Mouse (Mus musculus) urinary bladder, postnatal 25 days (tissue): ENCODE results near the gene Dnah17.

Experiments used
- DNase-seq: peaks from one replicate; pipeline ENCODE4 v3.0.0; 2022; ENCODE audit warnings: low spot score

Dnah17 gene

DNA sequence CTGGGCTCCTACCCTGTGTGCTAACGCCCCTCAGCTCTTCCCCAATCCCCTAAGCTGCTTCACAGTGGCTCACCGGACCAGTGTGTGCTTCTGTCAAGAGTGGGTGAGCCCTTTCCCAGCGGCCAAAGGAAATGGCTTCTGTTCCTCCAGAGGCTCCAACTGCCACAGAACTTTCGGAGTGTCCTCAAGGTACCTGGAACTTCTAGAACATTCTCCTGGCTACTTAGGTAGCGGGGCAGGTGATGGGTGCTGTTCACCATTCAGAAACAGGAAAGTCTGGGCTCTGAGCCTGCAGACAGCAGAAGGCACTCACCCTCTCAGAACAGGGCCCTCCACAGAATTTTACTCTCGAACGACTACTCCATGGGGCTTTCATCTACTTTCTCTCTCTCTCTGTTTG, at the start of gene Dnah17:
Dnah17 (minus strand) TSS at position 101 of the 400 bp plus-strand sequence.
- DNase-seq = no peak

DNA sequence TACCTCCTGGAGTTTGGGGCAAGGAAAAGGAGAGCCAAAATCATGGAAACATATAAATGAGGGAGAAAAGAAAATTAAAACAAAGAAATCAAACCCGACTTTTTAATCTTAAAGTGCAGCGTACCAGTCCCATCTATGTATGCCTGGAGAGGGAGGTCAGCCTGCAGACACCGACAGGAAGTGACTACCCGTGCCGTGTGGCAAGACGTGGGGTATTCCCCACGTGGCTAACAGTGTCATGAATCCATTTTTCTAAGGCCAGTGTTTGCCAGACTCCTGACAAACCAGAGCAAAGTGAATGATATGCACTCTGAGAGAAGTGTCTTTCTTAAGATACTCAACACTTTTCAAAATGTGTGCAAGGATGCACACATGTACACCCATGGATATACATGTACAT, 49.8 kb upstream of the Dnah17 start:
- DNase-seq = no peak

DNA sequence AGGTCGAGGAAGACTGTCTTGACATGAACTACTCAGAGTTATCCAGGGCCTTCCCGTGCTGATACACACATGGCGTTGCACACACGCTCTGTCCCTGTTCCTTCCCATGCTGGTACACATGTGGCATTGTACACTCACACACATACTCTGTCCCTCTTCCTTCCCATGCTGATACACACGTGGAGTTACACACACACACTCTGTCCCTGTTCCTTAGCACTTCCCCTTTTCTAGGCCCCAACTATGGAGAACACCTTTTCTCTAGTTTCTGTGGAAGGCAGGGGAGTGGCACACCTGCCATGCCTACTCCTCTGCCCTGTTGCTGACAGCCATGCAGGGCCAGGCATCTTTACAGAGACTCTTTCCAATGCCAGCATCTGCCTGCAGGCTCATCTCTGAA, 47.8 kb upstream of the Dnah17 start:
- no peak for DNase-seq

DNA sequence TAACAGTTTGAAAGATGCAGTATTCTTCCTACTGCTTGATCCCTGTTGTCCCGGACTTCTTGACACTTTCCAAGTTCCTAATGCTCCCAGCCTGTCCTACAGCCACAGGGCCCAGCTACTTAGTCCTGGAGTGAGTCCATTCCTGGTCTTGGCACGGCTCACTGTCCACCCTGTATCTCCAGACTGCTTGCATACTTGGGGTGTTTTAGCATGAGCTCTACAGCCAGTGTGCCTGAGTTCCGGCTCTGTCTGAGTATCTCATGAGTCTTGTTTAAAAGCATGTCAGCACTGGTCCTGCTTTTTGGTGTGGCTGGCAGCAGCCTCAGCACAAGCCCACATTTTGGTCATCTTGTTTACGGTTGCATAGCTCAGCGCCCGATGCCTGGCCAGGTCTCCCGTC, 44.3 kb upstream of the Dnah17 start:
- no peak for DNase-seq

DNA sequence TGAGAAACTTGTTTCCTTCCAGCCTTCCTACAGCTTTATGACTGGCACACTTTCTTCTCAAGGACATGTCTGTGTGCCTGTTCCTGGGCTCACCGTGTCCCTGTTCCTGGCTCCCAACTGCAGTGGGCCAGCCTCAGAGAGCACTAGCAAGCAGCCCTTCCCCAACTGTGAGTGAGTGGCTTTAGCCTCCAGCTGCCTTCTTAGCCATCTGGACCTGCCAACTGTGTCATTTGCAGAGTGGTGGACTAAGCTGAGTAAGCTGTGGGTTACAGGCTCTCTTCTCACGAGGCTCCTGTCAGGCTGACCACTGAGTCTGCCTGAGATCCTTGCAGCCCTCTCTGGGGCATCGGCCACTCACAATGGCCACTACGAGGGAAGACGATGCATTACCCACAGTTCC, 42.3 kb upstream of the Dnah17 start:
- no peak for DNase-seq

DNA sequence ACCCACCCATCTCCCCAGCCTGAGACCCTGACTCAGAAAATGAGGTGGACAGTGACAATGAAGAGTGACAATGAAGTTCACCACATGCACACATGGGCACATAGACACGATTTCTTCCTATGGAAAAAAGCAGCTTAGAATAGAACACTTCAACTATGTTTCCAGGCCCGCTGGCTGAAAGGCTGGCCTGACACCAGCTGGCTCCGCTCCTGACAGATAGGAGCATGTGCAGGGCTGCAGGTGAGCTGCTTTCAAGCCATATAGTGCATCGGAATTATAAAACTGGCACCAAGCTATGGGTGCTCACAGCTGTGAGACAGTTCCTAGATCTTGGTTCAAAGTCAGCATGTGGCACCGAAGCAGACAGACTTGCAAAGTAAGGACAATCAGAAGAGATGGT, 39.9 kb upstream of the Dnah17 start:
- no peak for DNase-seq

DNA sequence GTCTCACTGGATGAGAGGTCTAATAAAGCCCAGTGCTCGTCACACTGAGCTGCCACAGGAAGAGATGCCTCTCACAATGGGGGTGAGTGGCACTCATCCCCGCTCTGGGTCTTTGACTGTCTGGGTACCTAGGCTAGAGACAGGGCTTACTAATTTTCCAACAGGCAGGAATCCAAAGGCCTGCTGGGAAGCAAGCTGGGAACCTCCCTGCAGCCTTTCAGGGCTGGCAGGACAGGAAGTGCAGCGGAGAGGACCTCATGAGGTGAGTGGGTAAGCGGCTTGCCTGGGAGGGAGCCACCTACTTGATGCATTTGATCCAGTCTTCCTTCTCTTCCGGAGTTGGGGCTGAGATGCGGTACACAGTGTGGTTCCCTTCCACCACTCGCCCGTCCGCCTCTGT, 38.3 kb upstream of the Dnah17 start:
- DNase-seq = no peak

DNA sequence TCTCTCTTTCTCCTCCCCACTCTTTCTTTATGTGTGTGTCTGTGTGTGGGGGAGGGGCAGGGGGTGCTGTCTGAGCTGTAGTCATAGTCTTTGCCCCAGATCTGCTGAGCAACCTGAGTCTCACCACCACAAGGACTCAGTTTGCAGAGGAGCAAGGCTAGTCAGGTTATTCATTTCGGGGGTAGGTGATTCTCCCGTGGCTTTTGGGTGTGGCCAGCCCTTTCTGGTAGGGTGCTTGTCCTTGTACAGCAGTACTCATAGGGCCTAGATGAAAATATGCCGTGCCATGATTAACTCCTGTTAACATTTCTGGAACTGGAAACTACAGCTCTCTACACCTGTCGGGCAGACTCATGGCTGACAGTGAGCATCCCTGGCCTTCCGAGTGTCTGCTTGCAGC, 36.2 kb upstream of the Dnah17 start:
- DNase-seq = no peak

DNA sequence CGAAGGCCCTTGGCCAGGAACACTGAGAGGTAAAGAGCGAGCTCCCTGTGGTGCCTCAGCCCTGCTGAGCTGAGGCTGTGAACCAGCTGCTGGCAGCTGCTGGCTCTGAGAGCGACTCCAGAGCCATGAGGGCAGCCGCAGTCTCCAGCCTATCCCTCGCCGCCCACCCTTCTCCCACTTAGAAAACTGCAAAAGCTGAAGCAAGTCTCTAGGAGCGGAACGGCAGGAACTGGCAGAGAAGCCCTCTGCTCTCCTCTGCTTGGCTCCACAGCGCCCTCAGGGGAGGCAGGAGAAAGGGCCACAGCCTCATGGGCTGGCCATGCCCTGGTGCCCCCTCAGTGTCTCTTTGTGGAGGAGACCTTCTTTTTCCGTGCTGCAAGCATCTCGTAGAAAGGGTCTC, 35.2 kb upstream of the Dnah17 start:
- no peak for DNase-seq

DNA sequence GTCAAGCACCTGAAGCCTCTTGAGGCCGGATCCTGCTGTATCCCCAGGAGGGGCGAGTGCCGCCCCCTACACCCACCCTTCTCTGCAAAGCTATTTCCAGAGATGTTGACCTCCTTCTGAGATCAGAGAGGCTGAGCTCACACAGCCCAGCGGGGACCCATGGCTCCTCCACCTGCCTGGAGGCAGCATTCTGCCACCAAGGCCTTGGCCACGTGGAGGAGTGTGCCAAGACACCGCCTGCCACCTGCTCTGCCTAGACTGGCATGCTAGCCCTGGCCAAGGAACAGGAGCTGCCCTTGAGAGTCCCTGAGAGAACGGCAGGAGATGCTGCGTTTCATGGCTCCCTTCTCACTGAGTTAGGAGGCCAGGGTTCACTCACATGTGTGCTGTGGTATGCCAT, 34.1 kb upstream of the Dnah17 start:
- DNase-seq = no peak

DNA sequence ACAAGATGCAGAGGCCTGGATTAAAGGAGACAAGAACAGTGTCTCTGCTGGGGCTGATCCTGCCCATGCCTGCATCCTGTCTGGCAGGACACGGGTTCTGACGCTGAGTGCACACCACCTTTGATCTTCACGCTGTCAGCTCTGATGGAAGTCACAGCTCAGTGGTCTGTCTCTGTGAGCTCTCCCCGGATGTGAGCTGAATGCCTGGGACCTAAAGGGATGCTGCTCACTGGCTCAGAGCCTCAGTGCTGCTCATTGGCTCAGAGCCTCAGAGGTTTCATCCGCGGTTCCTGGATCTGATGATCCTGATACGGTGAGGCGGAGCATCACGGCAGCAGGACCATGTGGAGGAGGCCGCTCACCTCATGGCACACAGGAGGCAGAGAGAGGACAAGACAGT, 31.8 kb upstream of the Dnah17 start:
- DNase-seq = no peak

DNA sequence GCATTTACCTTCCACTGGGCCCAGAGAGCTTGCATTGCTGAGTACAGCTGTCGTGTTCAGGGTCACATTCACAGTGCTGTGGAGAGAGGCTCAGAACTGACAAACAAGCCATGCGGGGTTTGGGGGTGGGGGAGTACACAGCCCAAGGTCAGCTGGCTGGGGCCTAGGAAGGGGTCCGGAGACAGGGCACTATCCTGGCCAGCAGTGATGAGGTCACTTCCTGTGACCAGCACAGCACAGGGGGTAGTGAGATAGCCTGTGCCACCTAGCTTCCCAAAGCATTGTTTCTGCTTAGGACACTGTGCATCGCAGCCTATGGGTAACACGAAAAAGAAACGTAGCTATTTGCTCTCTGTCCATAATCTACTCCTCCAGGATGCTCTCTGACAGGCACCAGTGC, 30.8 kb upstream of the Dnah17 start:
- no peak for DNase-seq

DNA sequence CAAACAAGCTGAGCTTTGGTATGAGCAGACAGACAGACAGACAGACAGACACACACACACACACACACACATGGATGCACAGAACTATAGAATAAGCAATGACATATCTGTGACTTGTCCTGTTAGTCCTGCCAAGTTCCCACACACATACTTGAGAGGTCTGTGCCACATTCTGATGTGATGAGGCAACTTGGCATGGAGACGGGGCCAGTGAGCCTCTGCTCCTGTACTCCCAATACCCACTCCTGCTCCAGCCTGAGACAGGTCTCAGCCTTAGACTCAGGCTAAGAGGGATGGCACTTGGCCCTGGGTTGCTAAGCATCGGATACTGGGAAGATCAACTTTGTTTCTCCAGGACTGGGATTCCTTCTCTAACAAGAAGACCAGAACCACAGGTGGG, 30.3 kb upstream of the Dnah17 start:
- no peak for DNase-seq

DNA sequence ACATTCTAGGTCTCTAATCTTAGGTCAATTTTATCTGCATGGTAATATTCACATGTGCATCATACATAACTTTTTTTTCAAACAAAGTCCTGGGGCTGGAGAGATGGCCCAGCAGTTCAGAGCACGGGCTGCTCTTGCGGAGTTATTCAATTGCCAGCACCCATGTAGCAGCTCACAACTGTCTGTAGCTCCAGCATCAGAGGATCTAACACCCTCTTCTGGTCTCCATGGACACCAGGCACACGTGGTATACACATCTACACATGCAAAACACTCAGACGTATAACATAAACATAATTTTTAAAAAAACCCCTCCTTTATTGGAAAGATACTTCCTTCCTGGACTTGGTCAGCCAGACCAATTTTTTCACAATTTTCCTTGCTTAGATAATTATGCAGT, 28.3 kb upstream of the Dnah17 start:
- DNase-seq = no peak

DNA sequence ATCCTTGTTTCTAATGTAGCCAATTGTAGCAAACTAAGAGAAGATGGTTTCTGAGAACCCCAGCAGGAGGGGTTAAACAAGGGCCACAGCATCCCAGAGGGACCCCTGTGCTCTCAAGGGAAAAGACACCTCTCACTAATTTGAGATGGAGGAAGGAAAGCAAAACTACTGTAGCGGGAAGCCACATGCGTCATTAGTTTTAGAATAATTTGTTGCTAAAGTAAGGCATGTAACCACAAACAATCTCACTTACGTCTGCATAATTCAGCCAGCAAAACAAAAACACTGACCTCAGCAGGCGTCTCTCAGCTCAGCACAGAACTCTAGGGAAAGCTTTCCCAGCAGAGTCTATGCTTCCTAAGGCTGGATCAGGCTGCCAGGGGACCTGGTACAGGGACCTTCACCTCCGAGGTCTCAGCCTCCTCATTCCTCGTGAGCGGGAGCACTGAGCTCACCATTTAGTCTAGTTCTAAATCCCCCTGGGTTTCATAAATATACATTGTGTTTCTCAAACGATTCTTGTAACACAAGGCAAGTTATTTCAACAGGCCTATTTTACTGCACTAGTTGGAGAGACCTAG, 26.1 kb upstream of the Dnah17 start:
- no peak for DNase-seq

DNA sequence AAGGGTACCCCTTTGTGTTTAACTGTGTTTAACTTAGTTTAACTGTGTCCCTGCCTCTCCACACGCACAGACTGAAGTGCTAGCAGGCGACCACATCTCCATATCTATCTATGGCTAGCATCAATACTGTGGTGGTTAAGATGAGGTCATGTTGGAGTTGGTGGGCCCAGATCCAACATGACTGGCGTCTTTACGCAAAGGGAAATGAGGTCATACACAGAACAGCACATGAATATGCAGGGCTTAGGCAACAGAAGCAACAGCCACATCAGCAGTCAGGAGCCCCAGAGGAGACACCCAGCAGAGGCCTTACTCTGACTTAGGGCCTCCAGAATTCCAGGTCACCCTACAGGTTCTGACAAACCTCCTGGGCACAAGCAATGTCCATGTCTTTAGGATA, 22.5 kb upstream of the Dnah17 start:
- no peak for DNase-seq

DNA sequence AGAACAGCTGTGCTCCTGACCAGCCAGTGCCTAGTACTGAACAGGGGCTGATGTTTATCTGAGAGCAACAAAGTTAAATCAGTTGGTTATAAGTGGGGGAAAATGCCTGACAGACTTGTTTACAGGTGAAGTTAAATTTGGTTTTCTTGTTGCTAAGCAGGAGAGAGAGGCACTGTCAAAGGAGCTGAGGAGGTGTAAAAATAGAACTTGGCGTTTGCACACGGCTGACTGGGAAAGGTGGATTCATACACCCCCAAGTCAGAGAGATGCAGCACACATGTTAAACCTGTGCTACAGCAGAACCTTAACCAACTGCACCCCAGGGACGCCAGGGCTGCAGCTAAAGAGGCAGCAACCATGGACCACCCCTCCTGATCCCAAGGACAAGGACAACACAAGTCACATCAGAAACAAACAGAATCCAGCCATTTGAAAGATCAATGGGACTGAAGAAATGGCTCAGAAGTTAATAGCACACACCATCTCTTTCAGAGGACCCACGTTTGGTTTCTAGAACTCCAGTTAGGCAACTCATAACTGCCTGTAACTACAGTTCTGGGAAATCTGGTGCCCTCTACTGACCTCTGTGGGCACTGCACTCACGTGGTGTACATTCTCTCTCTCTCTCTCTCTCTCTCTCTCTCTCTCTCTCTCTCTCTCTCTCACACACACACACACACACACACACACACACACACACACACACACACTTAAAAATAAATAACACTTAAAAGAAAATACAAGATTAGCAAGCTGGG, 21.2 kb upstream of the Dnah17 start:
- no peak for DNase-seq

DNA sequence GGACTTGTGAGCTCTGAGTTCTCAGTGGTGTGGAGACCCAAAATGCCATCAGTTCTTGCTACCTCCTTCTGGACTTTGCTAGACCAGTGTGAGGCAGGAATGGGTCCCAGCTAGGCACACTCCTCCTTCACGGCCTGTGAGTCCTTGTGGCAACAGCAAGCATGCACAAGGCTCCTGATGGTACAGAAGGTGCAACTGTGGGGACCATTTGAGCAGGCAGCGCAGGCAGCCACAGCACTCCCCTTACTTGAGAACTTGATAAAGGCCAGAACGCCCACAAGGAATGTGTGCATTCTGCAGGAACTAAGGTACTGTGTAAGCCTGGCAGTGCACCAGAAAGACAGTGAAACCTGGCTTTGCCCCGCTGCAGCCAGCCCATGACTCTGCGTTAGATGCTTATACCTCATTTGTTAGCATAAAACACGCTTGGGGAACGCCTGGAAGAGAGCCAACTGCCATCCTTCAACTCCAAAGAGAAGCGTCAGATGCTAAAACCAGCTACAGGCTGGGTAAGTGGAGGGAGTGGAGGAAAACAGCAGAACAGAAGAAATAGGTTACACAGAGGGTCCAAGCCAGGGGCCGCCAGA, 19.8 kb upstream of the Dnah17 start:
- DNase-seq = no peak

DNA sequence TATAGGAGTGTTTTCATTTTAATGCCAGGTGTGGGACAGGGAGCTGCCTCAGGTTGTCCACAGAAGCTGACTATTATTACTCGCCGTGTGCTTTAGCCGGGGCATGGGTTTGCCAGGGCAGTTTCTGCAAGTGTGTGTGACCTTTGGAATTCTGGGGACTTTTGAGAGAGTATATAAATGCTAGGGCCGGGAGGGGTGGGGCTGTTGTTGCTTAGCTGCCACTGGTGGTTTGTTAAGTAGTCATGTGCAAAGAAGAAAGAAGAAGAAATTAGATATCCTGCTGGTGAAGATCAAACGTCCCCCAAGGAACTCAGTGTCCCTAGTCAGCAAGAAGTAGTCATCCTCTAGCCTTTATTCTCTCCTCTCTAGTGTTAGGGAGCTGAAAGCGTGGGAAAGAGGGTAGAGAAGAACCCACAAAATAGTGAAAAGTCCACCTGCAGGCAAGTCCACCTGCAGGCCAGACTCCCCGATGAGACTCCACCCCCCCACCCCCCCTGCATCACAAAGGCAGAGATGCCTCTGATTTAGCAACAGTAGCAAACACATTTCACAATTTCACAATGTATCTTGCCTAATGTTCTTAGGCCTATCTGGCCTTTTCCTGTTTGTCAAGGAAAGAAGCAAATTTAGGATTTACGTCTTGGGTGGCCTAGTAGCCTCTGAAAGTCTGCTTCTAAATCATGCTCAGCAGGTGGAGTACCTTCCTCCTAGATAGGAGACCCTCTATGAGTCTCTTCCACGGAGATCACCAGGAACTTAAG, 17.6 kb upstream of the Dnah17 start:
- DNase-seq = no peak

DNA sequence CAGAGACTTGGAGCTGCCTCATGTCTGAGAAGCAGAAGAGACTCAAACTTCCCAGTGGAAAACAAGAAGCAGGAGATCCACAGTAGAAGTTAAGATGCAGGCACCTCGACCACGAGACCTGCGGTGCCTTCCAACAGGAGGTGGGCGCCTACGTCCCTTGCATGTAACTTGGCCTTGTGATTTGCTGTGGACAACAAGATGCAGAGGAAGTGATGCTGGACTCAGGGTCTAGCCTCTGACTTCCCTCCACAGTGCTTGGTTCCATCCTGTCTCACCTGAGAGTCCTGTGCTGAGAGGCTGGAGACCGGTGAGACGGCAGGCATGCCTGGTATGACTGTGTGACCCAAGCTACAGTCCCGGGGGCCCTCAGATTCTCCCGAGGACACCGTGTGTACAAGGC, 16.0 kb upstream of the Dnah17 start:
- DNase-seq = no peak

DNA sequence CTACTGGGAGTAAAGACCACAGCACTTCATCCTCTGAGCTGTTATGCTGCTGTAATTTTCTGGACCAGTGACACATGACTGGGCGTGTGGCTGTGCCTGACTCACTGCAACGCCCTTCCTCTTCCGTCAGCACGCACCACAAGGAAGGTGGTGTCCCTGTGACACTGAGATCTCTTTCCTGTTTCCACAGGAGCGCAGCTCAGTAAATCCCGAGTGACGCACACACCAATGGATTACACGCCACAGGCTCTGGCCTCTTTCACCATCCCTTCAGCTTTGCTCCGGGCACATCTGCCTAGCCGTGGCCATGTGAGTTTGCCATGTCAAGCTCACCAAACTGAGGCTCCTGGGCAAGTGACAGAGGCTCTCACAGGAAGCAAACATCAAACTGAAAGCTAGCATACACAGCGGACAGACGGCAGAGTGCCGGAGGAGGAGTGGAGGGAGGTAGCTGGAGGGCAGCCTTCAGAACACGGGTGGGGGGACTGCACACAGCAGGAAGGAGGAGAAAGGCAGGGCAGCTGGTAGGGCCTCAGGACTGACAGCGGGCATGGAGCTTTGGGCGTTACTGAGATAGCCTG, 15.4 kb upstream of the Dnah17 start:
- DNase-seq = peak; percentile 35

DNA sequence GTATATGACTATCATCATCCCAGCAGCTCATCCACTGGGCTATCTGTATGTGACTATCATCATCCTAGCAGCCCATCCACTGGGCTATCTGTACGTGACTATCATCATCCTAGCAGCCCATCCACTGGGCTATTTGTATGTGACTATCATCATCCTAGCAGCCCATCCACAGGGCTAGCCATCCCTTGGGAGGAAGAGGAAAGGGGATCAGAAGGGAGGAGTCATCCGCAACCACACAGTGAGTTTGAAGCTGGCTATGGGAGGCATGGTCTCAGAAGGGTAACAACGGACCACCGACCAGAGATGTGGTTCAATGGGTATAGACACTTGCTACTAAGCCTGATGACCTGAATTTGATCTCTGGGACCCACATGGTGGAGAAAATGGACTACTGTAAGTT, 14.7 kb upstream of the Dnah17 start:
- DNase-seq = no peak

DNA sequence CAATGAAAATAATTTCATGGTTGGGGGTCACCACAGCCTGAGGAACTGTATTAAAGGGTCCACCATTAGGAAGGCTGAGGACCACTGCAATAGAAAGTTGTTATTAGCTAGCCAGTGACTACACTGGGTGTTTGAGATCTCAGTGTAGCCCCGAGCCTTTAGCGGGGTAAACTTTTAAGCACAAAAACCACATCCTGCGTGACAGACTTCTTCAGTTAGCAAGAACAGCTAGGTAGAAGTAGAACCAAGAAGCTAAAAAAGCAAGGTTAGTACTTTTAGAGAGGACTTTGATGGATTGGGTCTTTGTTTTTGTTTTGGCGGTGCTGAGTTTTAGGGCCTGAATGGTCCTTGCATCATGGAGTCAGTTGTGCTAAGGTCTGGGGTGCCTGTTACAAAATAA, 13.3 kb upstream of the Dnah17 start:
- DNase-seq = no peak
